Mouse (Mus musculus): ENCODE measurements around the gene Matn1. TPM values are rescaled to one million over a fixed set of nuclear protein-coding genes. Genes with fewer than 3 reads are reported as not detected.

Gene Matn1
- total RNA-seq, 2 experiments from 2014 or later: 0.41 to 0.64 TPM

- H3K27ac ChIP-seq: peak overlapping the region; percentile 74
- no peak overlapping the region for H3K4me3 ChIP-seq
- peak in 1 of 2 experiments; percentile 44 for DNase-seq (ENCODE audit: low spot score in 2 of 2)
- no peak for TF ChIP-seq CTCF (conservative IDR thresholded peaks at IDR 0.05)
Observed at GRCm38 (mm10) chr4:130909167-130909874, 34.9 kb upstream of the Matn1 start.

GRCm38 (mm10) chr4:130910666-130911065 is 33.5 kb upstream of the Matn1 start:
- no peak for DNase-seq (ENCODE audit: low spot score in 2 of 2)
- Histone ChIP-seq H3K4me3 (no peak overlapping the region), H3K27ac (no peak overlapping the region)
- no peak for TF ChIP-seq CTCF (conservative IDR thresholded peaks at IDR 0.05)

- no peak for TF ChIP-seq CTCF (conservative IDR thresholded peaks at IDR 0.05)
- no peak for DNase-seq (ENCODE audit: low spot score in 2 of 2)
- no peak overlapping the region for H3K27ac ChIP-seq
- H3K4me3 ChIP-seq: no peak overlapping the region
Observed at GRCm38 (mm10) chr4:130912626-130913025, 31.6 kb upstream of the Matn1 start.

- Histone ChIP-seq H3K27ac (peak within 1 kb of the TSS; percentile 55; the same call in 1 of the 2 replicates), H3K4me3 (no peak within 1 kb of the TSS)
- TF ChIP-seq CTCF (conservative IDR thresholded peaks at IDR 0.05): no peak
- DNase-seq (ENCODE audit: low spot score in 2 of 2): no peak
Observed at GRCm38 (mm10) chr4:130913077-130913476, 31.1 kb upstream of the Matn1 start, which contains the start of gene Laptm5. Laptm5 (plus strand) TSS chr4:130913125.

GRCm38 (mm10) chr4:130913511-130913910 is 30.7 kb upstream of the Matn1 start:
- no peak for DNase-seq (ENCODE audit: low spot score in 2 of 2)
- TF ChIP-seq CTCF (conservative IDR thresholded peaks at IDR 0.05): no peak
- H3K4me3 ChIP-seq: no peak overlapping the region
- H3K27ac ChIP-seq: peak overlapping the region; percentile 55; the same call in 1 of the 2 replicates

GRCm38 (mm10) chr4:130914011-130914410 is 30.2 kb upstream of the Matn1 start:
- no peak for TF ChIP-seq CTCF (conservative IDR thresholded peaks at IDR 0.05)
- H3K27ac ChIP-seq: no peak overlapping the region
- no peak for DNase-seq (ENCODE audit: low spot score in 2 of 2)
- H3K4me3 ChIP-seq: no peak overlapping the region

DNA sequence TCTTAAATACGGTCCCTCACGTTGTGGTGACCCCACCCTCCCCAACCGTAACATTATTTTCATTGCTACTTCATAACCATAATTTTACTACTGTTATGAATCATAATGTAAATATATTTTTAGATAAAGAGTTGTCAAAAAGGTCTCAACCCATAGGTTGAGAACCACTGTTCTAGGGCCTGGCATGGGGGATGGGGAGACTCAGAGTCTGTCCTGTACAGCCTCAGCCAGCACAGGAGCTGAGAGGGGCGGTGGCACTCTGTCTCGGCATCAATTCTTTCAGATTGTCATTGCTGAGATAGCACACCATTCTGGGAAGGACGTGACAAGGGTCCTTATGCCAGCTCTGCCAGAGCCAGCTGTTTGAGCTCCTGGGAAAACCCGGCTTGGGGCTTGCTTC is 29.7 kb upstream of the Matn1 start:
- DNase-seq (ENCODE audit: low spot score in 2 of 2): no peak
- no peak for TF ChIP-seq CTCF (conservative IDR thresholded peaks at IDR 0.05)
- no peak overlapping the region; the same call in 1 of the 2 replicates for H3K4me3 ChIP-seq
- H3K27ac ChIP-seq: no peak overlapping the region

DNA sequence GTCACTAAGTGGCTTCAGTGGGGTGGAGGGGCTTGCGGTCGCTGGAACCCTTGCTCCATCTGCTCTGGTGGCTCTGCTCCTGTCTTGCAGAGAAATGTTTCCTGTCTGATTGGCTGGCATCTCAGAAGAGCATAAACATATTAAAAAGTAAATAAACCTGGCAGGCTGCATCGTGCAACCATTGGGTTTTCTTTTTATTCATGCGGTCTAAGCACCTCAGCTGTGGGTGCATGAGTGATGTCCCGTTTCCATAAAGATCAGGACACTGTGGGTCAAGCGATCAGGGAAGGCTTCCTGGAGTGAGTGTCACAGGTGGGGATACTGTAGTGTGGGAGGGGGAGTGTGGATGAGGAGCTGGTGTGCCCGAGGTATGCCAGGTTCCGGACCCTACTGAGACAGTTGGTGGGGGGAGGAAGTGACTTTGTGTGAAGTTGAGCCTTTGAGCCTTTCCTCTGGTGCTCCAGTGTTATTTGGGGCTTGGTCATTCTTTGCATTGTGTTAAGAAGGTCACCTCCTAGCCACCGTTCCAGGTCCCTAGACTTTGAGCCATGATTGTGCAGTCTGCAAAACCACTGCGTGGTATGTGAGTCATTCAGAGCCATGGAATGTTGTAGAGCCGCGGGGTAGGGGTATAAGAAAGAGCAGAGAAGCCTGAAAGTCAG is 29.0 kb upstream of the Matn1 start:
- DNase-seq (ENCODE audit: low spot score in 2 of 2): no peak
- Histone ChIP-seq H3K4me3 (no peak overlapping the region), H3K27ac (no peak overlapping the region)
- TF ChIP-seq CTCF (conservative IDR thresholded peaks at IDR 0.05): no peak

- Histone ChIP-seq H3K4me3 (no peak overlapping the region), H3K27ac (no peak overlapping the region)
- DNase-seq (ENCODE audit: low spot score in 2 of 2): no peak
- no peak for TF ChIP-seq CTCF (conservative IDR thresholded peaks at IDR 0.05)
Observed at GRCm38 (mm10) chr4:130915668-130916035, 28.5 kb upstream of the Matn1 start.

DNA sequence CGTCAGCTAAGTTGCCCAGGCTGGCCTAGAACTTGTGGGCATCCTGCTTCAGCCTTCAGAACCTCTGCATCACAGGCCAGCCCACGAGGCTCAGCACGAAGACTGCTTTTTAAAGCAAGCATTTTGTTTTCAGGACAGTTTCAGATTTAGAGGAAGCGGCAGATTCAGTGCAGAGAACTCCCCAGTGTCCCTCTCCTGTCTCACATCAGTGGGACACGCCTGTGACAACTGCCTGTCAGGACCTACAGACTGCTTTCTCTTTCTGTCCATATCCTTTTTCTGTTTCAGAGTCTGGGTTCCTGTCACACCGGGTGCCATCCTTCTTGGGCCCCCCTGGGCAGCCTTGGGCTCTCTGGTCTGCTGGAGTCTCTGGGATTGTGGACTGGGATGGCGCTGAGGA is 27.5 kb upstream of the Matn1 start:
- TF ChIP-seq CTCF (conservative IDR thresholded peaks at IDR 0.05): no peak
- DNase-seq (ENCODE audit: low spot score in 2 of 2): no peak
- Histone ChIP-seq H3K4me3 (no peak overlapping the region), H3K27ac (no peak overlapping the region)

DNA sequence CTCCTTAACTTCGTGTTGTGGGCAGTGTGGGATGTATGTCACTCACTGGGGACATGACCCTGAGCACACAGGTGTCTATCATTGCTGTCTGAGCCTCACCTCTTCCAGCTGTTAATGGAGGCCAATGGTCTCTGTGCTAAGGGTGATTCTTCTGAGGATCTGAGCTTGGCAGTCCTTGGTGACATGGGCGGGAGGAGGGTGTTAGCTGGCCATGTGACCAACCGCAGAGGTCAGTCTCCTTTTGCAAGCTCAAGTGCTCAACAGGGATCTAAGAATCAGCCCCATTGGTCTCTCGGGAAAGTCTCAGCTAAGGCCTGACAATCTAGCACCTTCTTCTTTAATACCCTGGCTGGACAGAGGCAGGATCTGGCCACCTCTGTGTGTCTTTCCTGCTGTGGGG is 26.6 kb upstream of the Matn1 start:
- no peak overlapping the region for H3K27ac ChIP-seq

GRCm38 (mm10) chr4:130918805-130919749 is 25.1 kb upstream of the Matn1 start:
- Histone ChIP-seq H3K4me3 (no peak overlapping the region), H3K27ac (no peak overlapping the region)
- no peak for DNase-seq (ENCODE audit: low spot score in 2 of 2)
- no peak for TF ChIP-seq CTCF (conservative IDR thresholded peaks at IDR 0.05)

More for the DNA sequence above, 26.6 kb upstream of the Matn1 start:
- H3K4me3 ChIP-seq: no peak overlapping the region
- no peak for DNase-seq (ENCODE audit: low spot score in 2 of 2)
- no peak for TF ChIP-seq CTCF (conservative IDR thresholded peaks at IDR 0.05)
